Mouse (Mus musculus) lung, adult 2 months (tissue): ENCODE measurements around the gene Slc38a4.

Source experiments
- CTCF ChIP-seq: fragments of 200-500 bp; IDR thresholded peaks from 2 replicates; pipeline ENCODE4 v1.5.1; 2011; ENCODE audit warnings: mild to moderate bottlenecking, low read length, control low read depth; ENCODE audit not compliant: insufficient read depth
- POLR2A ChIP-seq: fragments of 200-500 bp; IDR thresholded peaks from 2 replicates; pipeline ENCODE4 v1.6.1; 2011; ENCODE audit warnings: low read depth, mild to moderate bottlenecking, control low read depth, low read length, borderline replicate concordance; ENCODE audit errors: extremely low read depth

GRCm38 (mm10) chr15:97002752-97003151 lies 53.0 kb downstream of the Slc38a4 start:
- TF ChIP-seq CTCF (no peak), POLR2A (no peak)
